Mouse (Mus musculus) heart, embryonic 14.5 days (tissue): ENCODE measurements around the gene Eid2. TPM values are rescaled to one million over a fixed set of nuclear protein-coding genes. Genes with fewer than 3 reads are reported as not detected.

Experiments used
- ATAC-seq: fragments of 200-750 bp; cut with Nextera tagmentation; 2 replicates; pipeline ENCODE4 v1.8.0; 2017; ENCODE audit warnings: low read depth, moderate TSS enrichment; ENCODE audit not compliant: insufficient number of reproducible peaks, insufficient read depth, low FRiP score
- H3K27ac ChIP-seq, 2 experiments: fragments of 200-500 bp in 1 of 2; fragments of 300-500 bp in 1 of 2; sonication (generic) in 1 of 2; replicated peaks in 1 of 2; 2 replicates each; pipeline ENCODE4 v1.5.1; 2012 to 2014; ENCODE audit warnings: low read depth in 2 of 2, low read length in 2 of 2, control low read depth in 1 of 2, mild to moderate bottlenecking in 1 of 2, mixed read lengths in 1 of 2; ENCODE audit not compliant: control insufficient read depth in 1 of 2, insufficient read depth in 1 of 2
- H3K27me3 ChIP-seq: fragments of 300-500 bp; sonication (generic); 2 replicates; pipeline ENCODE4 v1.6.1; 2014; ENCODE audit warnings: mild to moderate bottlenecking, low read length, control low read depth; ENCODE audit not compliant: control insufficient read depth, insufficient read depth
- H3K36me3 ChIP-seq: fragments of 300-500 bp; sonication (generic); 2 replicates; pipeline ENCODE4 v1.6.1; 2014; ENCODE audit warnings: mild to moderate bottlenecking, control low read depth, low read length, mixed read lengths; ENCODE audit not compliant: control insufficient read depth, insufficient read depth
- H3K4me1 ChIP-seq, 2 experiments: fragments of 200-500 bp in 1 of 2; fragments of 300-500 bp in 1 of 2; sonication (generic) in 1 of 2; 2 replicates each; pipeline ENCODE4 v1.6.1; 2012 to 2014; ENCODE audit warnings: low read length in 2 of 2, control low read depth in 1 of 2, mixed read lengths in 1 of 2; ENCODE audit not compliant: control insufficient read depth in 2 of 2, insufficient read depth in 2 of 2
- H3K4me2 ChIP-seq: fragments of 300-500 bp; sonication (generic); 2 replicates; pipeline ENCODE4 v1.6.1; 2014; ENCODE audit warnings: mild to moderate bottlenecking, low read length
- H3K4me3 ChIP-seq, 2 experiments: fragments of 200-500 bp in 1 of 2; fragments of 300-500 bp in 1 of 2; sonication (generic) in 1 of 2; 2 replicates each; pipeline ENCODE4 v1.5.1; 2012 to 2014; ENCODE audit warnings: low read length in 2 of 2, mild to moderate bottlenecking in 2 of 2, control low read depth in 1 of 2, low read depth in 1 of 2, moderate library complexity in 1 of 2; ENCODE audit not compliant: control insufficient read depth in 1 of 2, insufficient read depth in 1 of 2
- H3K9ac ChIP-seq: fragments of 300-500 bp; sonication (generic); 2 replicates; pipeline ENCODE4 v1.6.1; 2014; ENCODE audit warnings: mild to moderate bottlenecking, low read length
- H3K9me3 ChIP-seq: fragments of 300-500 bp; sonication (generic); 2 replicates; pipeline ENCODE4 v1.6.1; 2016; ENCODE audit warnings: low read length, control low read depth; ENCODE audit not compliant: control insufficient read depth
- WGBS: fragments of 180-500 bp; shearing (Covaris S2); extraction: QIAGEN DNeasy Blood & Tissue Kit; methylation state at CpG from one replicate; pipeline ENCODE4 v1.1.7; 2014; 5-methylcytosine and 5-hydroxymethylcytosine counted together
- polyA plus RNA-seq: library from polyadenylated mRNA; unstranded; fragments of >200 nt; fragmentation: Nextera tagmentation; extraction: Ambion mirVana; gene quantifications from 2 replicates; pipeline ENCODE4 v1.2.1, GENCODE M21; 2014

Gene Eid2
- polyA plus RNA-seq, 1 experiment from 2014 or later, result 10.3 TPM

GRCm38 (mm10) chr7:28271761-28272160 lies 4.1 kb downstream of the Eid2 start:
- peaks cover 5 to 9% of the 10 kb centered on the region in 2 experiments for H3K4me1 ChIP-seq
- no peak overlapping the region for H3K9ac ChIP-seq
- no peak for ATAC-seq
- no peak overlapping the region for H3K4me3 ChIP-seq
- peaks cover 10% of the 10 kb centered on the region; the same call in 1 of the 2 replicates for H3K36me3 ChIP-seq
- H3K27me3 ChIP-seq, result no peaks in the 10 kb centered on the region
- H3K4me2 ChIP-seq, result no peak overlapping the region
- no peak overlapping the region for H3K27ac ChIP-seq
- H3K9me3 ChIP-seq, result no peaks in the 10 kb centered on the region
- WGBS, result 67% methylated on average over 3 of the region's 3 CpGs

- H3K36me3 ChIP-seq, result peaks cover 6% of the 10 kb centered on the region; the same call in 1 of the 2 replicates
- no peaks in the 10 kb centered on the region for H3K9me3 ChIP-seq
- H3K9ac ChIP-seq, result no peak overlapping the region
- ATAC-seq, result no peak
- no peak overlapping the region for H3K4me3 ChIP-seq
- no peak overlapping the region for H3K27ac ChIP-seq
- H3K4me1 ChIP-seq, result peaks cover 4 to 5% of the 10 kb centered on the region in 2 experiments; a peak in 3 of 4 replicates
- 56% methylated on average over 8 of the region's 8 CpGs for WGBS
- no peak overlapping the region; the same call in 1 of the 2 replicates for H3K4me2 ChIP-seq
- no peaks in the 10 kb centered on the region for H3K27me3 ChIP-seq
Measured at GRCm38 (mm10) chr7:28277237-28277614, 9.5 kb downstream of the Eid2 start.

- H3K4me2 ChIP-seq, result peak within 1 kb of the TSS; percentile 91
- H3K36me3 ChIP-seq, result 0 out of 2 replicates have a peak, but pooled peaks cover 3% of the 10 kb centered on the region
- H3K4me3 ChIP-seq, result peak within 1 kb of the TSS; percentile 72 to 87
- peak; percentile 46 for ATAC-seq
- H3K27me3 ChIP-seq, result no peaks in the 10 kb centered on the region
- peak within 1 kb of the TSS; percentile 93 for H3K9ac ChIP-seq
- no peaks in the 10 kb centered on the region for H3K9me3 ChIP-seq
- H3K4me1 ChIP-seq, result peaks cover 4 to 5% of the 10 kb centered on the region in 2 experiments; a peak in 3 of 4 replicates
- 3% methylated on average over 68 of the region's 68 CpGs for WGBS
- peak within 1 kb of the TSS; percentile 66 to 75 for H3K27ac ChIP-seq
Measured at GRCm38 (mm10) chr7:28277615-28278278, 10.1 kb downstream of the Eid2 start, which contains the start of gene Eid2b. Gene Eid2b (plus strand): TSS chr7:28277739.

GRCm38 (mm10) chr7:28278279-28278652 lies 10.6 kb downstream of the Eid2 start:
- peak overlapping the region in 1 of 2 experiments; percentile 66; a peak in 1 of 4 replicates for H3K27ac ChIP-seq

GRCm38 (mm10) chr7:28280630-28281029 lies 12.9 kb downstream of the Eid2 start:
- Histone ChIP-seq H3K4me3 (no peak overlapping the region), H3K4me1 (peaks cover 4 to 5% of the 10 kb centered on the region in 2 experiments; a peak in 3 of 4 replicates), H3K9ac (no peak overlapping the region), H3K27ac (no peak overlapping the region), H3K36me3 (no peaks in the 10 kb centered on the region), H3K9me3 (no peaks in the 10 kb centered on the region), H3K27me3 (no peaks in the 10 kb centered on the region), H3K4me2 (no peak overlapping the region)
- ATAC-seq, result no peak
- 73% methylated on average over 7 of the region's 7 CpGs for WGBS

More at GRCm38 (mm10) chr7:28278279-28278652, 10.6 kb downstream of the Eid2 start:
- H3K4me2 ChIP-seq, result peak overlapping the region; percentile 91
- ATAC-seq, result no peak
- H3K4me1 ChIP-seq, result peaks cover 4 to 5% of the 10 kb centered on the region in 2 experiments; a peak in 3 of 4 replicates
- no peaks in the 10 kb centered on the region for H3K27me3 ChIP-seq
- H3K9ac ChIP-seq, result peak overlapping the region; percentile 93
- WGBS, result 84% methylated on average over 7 of the region's 7 CpGs
- peak overlapping the region; percentile 72 to 87 for H3K4me3 ChIP-seq
- H3K9me3 ChIP-seq, result no peaks in the 10 kb centered on the region
- no peaks in the 10 kb centered on the region for H3K36me3 ChIP-seq

- Histone ChIP-seq H3K4me3 (peak overlapping the region in 1 of 2 experiments; percentile 29; a peak in 2 of 4 replicates), H3K9me3 (no peaks in the 10 kb centered on the region), H3K27ac (no peak overlapping the region), H3K4me1 (peaks cover 5 to 6% of the 10 kb centered on the region in 2 experiments; a peak in 2 of 4 replicates), H3K9ac (peak overlapping the region; percentile 36; the same call in 1 of the 2 replicates), H3K27me3 (peaks cover 78% of the 10 kb centered on the region), H3K36me3 (no peaks in the 10 kb centered on the region), H3K4me2 (peak overlapping the region; percentile 56)
- no peak for ATAC-seq
- WGBS, result under 1% methylated on average over 17 of the region's 18 CpGs
Measured at GRCm38 (mm10) chr7:28290165-28290564, 22.5 kb downstream of the Eid2 start.

GRCm38 (mm10) chr7:28290638-28291590 lies 23.2 kb downstream of the Eid2 start, which contains the start of gene Selenov:
Gene Selenov (minus strand): TSS chr7:28291186.
- peak within 1 kb of the TSS; percentile 56 for H3K4me2 ChIP-seq
- peaks cover 83% of the 10 kb centered on the region for H3K27me3 ChIP-seq
- WGBS, result 1% methylated on average over 52 of the region's 52 CpGs
- H3K4me3 ChIP-seq, result peak within 1 kb of the TSS; percentile 6 to 29; a peak in 3 of 4 replicates
- H3K36me3 ChIP-seq, result no peaks in the 10 kb centered on the region
- H3K9me3 ChIP-seq, result no peaks in the 10 kb centered on the region
- no peak within 1 kb of the TSS for H3K27ac ChIP-seq
- peaks cover 5 to 6% of the 10 kb centered on the region in 2 experiments; a peak in 2 of 4 replicates for H3K4me1 ChIP-seq
- ATAC-seq, result no peak
- peak within 1 kb of the TSS; percentile 36; the same call in 1 of the 2 replicates for H3K9ac ChIP-seq
